Mouse (Mus musculus) right cerebral cortex, adult 2 months (tissue): ENCODE measurements around the gene Rab37.

ENCODE experiments used
- DNase-seq, 2 experiments: peaks; one replicate each; pipeline ENCODE4 v3.0.0; 2021 to 2022; ENCODE audit warnings: low spot score in 2 of 2

Rab37 gene

DNA sequence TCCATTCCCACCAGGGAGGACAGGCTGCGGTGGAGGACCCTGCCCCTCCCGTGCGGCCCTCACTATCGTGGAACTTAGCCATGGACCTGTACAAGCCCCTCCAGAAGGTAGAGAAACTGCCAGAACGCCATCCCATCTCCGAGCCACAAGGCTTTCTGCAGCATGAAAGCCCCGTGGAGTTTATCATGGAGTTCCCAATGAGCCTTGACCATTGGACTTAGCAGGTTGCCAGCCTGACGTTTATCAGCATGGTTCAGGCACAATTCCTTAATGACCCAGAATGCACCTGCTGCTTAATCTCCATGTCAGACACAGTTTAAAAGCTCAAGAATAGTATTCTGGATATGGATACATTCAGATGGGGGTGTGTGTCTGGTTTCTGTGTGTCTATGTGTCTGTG, 6.2 kb upstream of the Rab37 start:
- no peak for DNase-seq

- no peak for DNase-seq
Observed at GRCm38 (mm10) chr11:115086213-115086612, 5.0 kb upstream of the Rab37 start.

DNA sequence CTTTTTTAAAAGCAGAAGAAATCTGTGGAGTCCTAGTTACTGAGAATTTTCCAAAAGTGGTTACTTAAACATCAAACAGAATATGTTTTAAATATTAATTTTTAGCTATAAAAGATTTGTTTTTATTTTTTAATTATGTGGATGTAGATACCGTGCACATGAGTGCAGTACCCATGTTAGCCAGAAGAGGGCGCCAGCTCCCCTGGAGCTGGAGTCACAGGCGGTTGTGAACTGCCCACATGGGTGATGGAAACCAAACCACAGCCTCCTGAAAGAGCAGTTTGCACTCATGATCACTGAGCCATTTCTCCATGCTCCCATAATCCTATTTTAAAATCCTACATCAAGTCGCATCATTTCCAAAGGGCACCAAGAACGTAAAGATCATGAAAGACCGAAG, 1.4 kb upstream of the Rab37 start:
- DNase-seq: no peak

DNA sequence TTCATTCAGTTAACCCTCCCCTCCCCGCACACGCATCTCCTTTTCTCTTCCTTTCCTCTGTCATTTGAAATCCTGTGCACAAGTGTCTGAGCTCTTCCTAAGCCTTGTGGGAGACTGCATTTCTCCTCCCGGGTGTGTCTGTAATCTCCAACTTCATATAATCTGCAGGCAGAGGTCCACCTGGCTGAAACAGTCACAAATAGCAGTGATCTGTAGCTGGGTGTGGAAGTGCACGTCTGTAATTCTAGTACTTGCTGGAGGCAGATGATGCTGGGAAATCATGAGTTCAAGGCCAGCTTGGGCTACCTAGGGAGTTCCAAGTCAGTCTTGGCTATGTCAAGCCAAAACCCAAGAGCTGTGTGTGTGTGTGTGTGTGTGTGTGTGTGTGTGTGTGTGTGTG, 909 bp downstream of the Rab37 start:
- no peak for DNase-seq

GRCm38 (mm10) chr11:115098203-115098932, 7.1 kb downstream of the Rab37 start:
- DNase-seq: no peak

GRCm38 (mm10) chr11:115099241-115099840, 8.1 kb downstream of the Rab37 start:
- DNase-seq: no peak

DNA sequence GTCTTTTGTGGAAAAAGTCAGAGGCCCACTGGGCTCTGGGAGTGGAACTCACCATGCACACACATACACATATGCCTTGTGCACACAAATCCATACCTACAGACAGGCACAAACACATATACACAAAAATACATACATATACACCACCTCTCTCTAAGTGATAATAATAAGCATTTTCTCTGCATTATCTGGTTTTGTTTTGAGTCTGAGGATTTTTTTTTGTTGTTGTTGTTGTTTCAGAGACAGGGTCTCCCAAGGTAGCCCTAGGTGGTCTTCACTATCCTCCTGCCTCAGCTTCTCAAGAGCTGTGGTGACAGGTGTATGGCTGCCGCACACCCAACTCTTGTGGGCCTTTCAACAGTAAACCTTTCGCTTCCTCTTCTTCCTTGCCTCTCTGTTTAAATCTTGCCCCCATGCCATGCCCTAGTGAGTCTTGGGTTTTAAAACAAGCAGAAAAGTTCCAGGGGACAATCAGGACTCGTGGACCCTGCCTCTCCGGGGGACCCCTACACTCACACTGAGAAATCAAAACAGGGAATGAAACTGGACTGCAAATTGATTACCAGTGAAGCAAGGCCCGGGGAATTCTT, 8.9 kb downstream of the Rab37 start:
- no peak for DNase-seq

- no peak for DNase-seq
Observed at GRCm38 (mm10) chr11:115100741-115101140, 9.5 kb downstream of the Rab37 start.

- no peak for DNase-seq
Observed at GRCm38 (mm10) chr11:115101615-115102051, 10.4 kb downstream of the Rab37 start.

DNA sequence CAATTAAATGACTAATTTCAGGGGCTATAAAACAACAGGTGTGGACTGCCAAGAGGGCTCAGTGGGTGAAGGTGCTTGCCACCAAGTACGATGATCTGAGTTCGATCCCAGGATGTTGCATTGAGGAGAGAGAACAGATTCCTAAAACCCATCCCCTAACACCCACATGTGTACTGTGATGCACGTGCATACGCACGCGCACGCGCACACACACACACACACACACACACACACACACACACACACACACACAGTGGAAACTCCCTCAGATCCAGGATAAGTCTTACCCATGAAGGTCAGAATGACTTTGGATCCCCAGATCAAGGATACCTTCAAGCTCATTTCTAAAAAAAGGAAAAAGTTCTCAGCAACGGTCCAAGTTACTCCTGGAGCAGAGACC, 10.9 kb downstream of the Rab37 start:
- no peak for DNase-seq

DNA sequence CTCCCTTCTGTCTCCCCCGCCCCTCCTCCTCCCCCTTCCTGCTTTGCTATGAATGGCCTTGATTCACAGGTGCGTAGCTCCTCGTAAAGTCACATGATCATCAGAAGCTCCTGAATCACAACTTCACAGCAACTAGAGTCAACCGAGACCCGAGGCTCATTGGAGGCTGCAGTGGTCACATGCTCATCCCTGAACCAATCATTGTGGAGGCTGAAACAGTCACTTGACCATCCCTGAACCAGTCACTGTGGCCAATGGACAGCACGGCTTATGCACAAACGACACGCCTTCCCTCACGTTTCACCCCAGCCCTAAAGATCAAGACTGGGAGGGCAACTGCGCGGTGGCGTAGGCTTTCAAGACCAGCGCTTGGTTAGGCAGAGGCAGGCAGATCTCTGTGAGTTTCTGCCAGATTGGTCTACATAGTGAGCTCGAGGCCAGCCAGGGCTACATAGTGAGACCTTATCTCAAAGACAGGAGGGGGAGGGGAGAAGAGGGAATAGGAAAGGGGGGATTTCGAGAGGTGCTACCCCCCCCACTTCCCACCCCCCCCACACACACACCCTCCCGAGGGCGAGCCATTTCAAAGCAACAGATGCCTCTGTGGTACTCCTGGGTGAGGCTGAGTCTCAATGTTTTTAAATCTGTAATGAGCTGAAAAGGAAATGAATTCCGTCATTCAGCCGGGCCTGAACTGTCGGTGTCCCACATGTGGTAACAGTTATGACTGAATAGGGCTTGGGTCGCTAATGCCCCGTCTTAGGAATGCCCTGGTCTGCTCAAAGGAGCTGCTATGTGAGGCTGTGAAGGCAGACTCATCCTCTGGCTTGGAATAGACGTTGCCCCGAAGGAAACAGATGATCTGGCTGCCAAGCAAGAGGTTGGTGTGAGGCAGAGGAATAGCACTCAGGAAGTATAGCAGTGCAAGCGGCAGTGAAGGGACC, 12.5 kb downstream of the Rab37 start:
- DNase-seq: no peak

GRCm38 (mm10) chr11:115104769-115105563, 13.7 kb downstream of the Rab37 start:
- no peak for DNase-seq

DNA sequence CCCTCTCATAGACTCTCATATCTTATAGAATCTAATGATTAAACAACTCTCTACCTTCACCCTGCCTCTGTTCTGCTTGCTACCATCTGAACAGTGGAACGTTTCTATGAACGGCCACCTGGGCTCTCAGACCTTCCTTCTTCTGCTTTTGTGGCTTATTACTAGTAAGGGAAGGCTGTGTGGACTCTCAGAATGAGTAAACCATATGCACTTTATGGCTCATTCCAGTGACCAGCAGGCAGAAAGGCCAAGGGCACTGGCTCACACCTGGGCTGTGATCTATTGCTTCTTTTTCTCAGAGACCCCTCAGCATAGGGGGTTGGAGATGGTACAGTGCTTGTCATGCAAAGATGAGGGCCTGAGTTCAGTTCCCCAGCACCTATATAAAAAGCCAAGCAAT, 15.4 kb downstream of the Rab37 start:
- no peak for DNase-seq

DNA sequence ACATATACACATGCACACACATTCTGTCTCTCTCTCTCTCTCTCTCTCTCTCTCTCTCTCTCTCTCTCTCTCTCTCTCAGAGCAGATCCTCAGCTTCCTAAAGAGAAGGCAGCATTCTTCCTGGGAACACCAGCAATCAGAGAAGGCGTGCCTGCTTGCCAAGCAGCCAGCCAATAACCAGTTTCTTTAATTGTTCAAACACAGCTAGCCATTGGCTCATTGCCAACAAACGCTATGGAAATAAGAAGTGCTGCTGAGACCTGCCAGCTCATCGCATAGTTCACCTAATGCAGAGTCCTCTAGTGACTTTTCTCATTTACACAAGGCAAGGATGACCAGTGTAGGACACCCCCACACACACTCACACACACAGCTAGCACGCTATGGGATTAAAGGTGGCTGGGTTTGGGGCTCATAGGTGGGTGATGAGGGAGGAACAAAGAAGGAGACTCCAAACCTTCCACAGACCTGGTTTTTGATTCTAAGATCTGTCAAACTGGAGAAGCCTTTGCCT, 16.2 kb downstream of the Rab37 start:
- DNase-seq: no peak

DNA sequence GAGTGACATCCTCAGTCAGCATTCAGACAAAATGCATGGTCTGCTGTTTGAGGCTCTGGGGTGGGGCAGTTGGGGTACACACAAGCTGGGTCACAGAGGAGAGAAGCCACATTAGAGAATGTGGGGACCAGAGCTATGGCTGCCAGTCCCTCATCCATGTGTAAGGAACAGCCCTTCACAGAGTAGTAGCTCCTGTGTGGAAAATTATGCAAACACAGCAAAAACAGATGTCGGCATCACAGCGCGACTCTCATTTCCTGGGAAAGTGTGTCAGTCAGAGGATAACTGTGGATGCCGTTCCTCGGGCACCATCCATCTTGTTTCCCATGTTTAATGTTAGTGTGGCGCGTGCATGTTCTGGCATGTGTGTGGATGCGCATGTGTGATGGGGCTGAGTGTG, 16.9 kb downstream of the Rab37 start:
- no peak for DNase-seq

DNA sequence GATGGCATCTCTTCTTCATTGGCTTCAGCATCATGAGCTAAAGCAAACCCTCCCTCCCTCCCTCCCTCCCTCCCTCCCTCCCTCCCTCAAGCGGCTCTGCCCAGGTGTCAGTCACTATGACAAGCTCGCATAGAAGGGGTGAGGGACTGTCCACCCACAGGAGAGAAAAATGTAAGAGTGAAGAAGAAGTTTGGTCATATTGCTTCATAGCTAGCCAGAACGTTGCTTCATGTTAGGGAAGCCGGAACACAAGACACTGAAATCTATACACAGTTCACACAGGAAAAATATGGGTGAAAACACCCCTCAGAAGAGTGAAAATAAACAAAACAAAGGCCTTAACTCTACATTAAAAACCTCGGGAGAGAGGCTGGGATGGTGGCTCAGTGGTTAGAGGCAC, 19.0 kb downstream of the Rab37 start:
- DNase-seq: no peak

- no peak for DNase-seq
Observed at GRCm38 (mm10) chr11:115112196-115112595, 21.0 kb downstream of the Rab37 start.

GRCm38 (mm10) chr11:115119409-115119808, 28.2 kb downstream of the Rab37 start:
- no peak for DNase-seq

DNA sequence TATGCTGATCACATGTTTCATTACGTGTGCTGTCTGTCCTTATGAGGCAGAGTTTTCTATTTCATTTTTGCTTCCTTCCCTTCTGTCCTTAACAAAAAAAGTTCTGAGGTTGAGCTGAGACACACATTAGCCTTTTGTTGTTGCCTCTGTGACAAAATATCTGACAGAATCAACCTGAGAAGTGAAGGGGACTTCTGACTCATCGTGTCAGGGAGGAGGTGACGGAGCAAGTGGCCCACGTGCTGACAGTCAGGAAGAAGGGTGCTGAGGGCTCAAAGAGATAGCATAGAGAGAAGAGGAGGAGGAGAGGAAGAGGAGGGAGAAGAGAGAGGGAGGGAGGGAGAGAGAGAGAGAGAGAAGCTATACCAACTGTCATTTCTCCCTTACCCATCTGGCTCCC, 37.3 kb downstream of the Rab37 start:
- DNase-seq: no peak

GRCm38 (mm10) chr11:115129508-115130126, 38.4 kb downstream of the Rab37 start:
- DNase-seq: no peak
